Mouse (Mus musculus): ENCODE measurements around the gene Zfp69. TPM values are rescaled to one million over a fixed set of nuclear protein-coding genes. Genes with fewer than 3 reads are reported as not detected.
A peak's percentile ranks its signal among the peaks of the same experiment; 100 is the strongest.

Zfp69 gene
- total RNA-seq, 2 experiments from 2014 or later: 1.1 to 1.6 TPM

GRCm38 (mm10) chr4:120930736-120931135 lies 20.8 kb downstream of the Zfp69 start:
- intact Hi-C loops (cut with DNase I): no loop called here
- no peak for DNase-seq (ENCODE audit: low spot score in 2 of 2)

GRCm38 (mm10) chr4:120928686-120929085 lies 22.8 kb downstream of the Zfp69 start:
- intact Hi-C loops (cut with DNase I): no loop called here
- no peak for DNase-seq (ENCODE audit: low spot score in 2 of 2)

DNA sequence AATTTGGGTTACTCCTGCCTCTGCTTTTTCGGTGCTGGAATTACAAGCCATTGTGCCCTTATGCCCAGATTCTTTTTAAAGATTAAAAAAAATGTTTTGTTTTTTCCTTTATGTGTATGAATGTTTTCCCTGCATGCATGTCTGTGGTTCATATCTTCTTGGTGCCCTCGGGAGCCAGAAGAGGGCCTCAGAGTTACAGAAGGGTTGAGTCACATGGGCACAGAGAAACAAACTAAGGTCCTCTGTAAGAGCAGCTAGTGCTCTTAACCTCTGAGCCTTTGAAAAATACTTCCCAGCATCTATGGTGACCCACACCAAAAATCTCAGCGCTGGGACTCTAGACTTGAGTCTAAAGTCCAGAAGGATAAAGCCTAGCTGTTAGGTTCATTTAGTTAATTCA lies 26.1 kb downstream of the Zfp69 start:
- peak; percentile 18 to 59 for DNase-seq (ENCODE audit: low spot score in 2 of 2)
- intact Hi-C loops (cut with DNase I): no loop called here

GRCm38 (mm10) chr4:120924554-120925299 lies 26.8 kb downstream of the Zfp69 start, which contains the start of gene Exo5:
Exo5 (minus strand) TSS chr4:120925017.
- intact Hi-C loops (cut with DNase I): no loop called here

DNA sequence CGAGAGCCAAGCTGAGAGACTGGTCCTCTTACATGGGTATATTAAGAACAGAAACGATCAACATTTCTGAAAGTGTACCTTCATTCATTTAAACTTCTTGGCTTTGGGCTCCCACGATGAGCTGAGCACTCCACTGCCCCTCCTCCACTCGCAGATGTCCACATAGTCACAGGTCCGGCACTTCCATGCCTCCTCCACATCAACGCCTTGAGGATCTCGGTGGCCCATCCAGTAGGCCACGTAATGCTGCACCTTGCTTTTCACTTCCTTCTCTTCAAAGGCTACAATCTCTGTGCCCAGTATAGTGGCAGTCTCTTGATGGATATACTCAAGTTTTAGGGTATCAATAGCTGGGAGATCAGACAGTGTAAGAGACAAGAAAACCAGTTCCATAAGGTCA lies 30.0 kb downstream of the Zfp69 start:
- intact Hi-C loops (cut with DNase I): no loop called here
- DNase-seq (ENCODE audit: low spot score in 2 of 2): no peak

More at GRCm38 (mm10) chr4:120924554-120925299, 26.8 kb downstream of the Zfp69 start, which contains the start of gene Exo5:
- DNase-seq (ENCODE audit: low spot score in 2 of 2): peak; percentile 87 to 92

GRCm38 (mm10) chr4:120914501-120914900 lies 37.0 kb downstream of the Zfp69 start:
- intact Hi-C loops (cut with DNase I): loop anchor here (5.0 kb wide), 3 partner anchors 152 to 327 kb away; partner anchors contain the start of gene Gm8439
- no peak for DNase-seq (ENCODE audit: low spot score in 2 of 2)

DNA sequence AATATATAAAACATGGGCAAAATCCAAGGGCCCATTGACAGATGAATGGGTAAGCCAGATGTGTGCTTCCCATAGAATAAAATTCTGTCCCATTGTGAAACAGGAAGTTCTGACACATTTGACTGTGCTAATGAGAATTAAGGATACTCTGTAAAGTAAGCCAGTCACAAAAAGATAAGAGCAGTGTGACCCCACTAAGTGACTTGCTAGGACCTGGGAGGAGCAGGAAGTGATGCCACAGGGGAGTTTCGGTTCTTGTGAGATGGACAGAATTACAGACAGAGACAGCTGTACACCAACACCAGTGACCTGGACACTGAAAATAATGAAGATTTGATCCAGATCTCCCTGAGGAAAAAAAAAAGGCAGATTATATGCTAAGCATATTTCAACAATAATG lies 37.6 kb downstream of the Zfp69 start:
- DNase-seq (ENCODE audit: low spot score in 2 of 2): no peak
- intact Hi-C loops (cut with DNase I): loop anchor here (5.0 kb wide), 3 partner anchors 152 to 327 kb away; partner anchors contain the start of gene Gm8439

- intact Hi-C loops (cut with DNase I): loop anchor here (5.0 kb wide), 3 partner anchors 151 to 326 kb away; partner anchors contain the start of gene Gm8439
- no peak for DNase-seq (ENCODE audit: low spot score in 2 of 2)
Measured at GRCm38 (mm10) chr4:120913443-120913842, 38.1 kb downstream of the Zfp69 start.

DNA sequence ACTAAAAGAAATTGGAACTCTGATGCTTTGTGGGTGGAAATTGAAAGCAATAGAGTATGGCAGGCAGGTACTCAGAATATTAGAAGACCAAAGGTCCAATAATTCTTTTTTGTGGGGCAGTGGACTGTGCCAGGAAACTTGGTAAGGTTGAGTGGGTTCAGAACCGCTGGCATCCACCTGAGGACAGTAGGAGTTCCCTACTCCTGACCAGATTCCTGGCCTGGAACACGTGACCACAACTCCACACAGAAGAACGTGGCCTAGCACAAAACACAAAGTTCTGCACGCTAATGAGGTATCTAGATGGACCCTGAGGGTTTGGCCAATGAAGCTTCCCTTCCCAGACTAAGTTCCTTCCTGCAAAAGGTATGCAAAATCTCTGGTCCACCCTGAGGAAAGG lies 38.6 kb downstream of the Zfp69 start:
- no peak for DNase-seq (ENCODE audit: low spot score in 2 of 2)

DNA sequence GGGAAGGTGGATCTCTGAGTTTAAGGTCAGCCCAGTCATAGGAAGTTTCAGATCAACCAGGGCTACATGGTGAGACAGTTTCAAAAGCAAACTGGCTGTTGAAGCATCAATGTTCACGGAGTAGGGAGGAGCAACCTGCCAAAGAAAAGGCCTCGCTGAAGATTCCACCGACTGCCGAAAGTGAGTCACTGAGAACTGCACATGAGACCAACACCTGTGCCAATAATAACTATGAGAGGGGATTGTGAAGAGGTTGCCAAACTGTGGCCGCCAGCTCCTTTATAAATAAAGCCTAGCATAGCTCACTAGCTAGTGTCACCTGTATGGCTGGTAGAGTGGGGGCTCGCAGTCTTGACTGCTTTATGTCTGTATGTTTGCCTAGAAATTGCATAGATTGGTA lies 40.4 kb downstream of the Zfp69 start:
- intact Hi-C loops (cut with DNase I): loop anchor here (5.0 kb wide), 3 partner anchors 149 to 324 kb away; partner anchors contain the start of gene Gm8439
- no peak for DNase-seq (ENCODE audit: low spot score in 2 of 2)

More for the DNA sequence above, 38.6 kb downstream of the Zfp69 start:
- intact Hi-C loops (cut with DNase I): loop anchor here (5.0 kb wide), 3 partner anchors 151 to 326 kb away; partner anchors contain the start of gene Gm8439

- DNase-seq (ENCODE audit: low spot score in 2 of 2): peak; percentile 56 to 64
- intact Hi-C loops (cut with DNase I): loop anchor here (1.0 to 5.0 kb wide), 4 partner anchors 59 to 322 kb away; partner anchors contain the start of gene Gm8439
Measured at GRCm38 (mm10) chr4:120909558-120910150, 41.8 kb downstream of the Zfp69 start.

- intact Hi-C loops (cut with DNase I): no loop called here
- no peak for DNase-seq (ENCODE audit: low spot score in 2 of 2)
Measured at GRCm38 (mm10) chr4:120905644-120906043, 45.9 kb downstream of the Zfp69 start.

DNA sequence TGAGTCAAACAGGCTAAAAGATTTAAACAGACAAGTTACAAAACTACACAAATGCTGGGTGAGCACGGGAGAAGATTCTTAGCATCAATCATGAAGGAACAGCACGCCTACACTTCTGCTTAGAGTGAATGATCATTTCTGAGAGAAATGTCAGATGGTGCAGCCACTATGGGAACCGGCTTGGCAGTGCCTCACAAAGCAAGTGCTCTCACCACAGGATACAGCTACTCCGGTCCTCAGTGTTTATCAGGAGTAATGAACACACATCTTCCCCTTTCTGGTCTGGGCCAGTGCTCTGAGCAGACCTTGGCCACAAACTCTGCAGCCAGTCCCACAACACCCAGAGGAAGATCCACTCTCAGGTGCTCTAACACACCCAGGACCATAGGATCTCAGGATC lies 47.0 kb downstream of the Zfp69 start:
- intact Hi-C loops (cut with DNase I): no loop called here
- DNase-seq (ENCODE audit: low spot score in 2 of 2): no peak

GRCm38 (mm10) chr4:120895810-120896584 lies 55.5 kb downstream of the Zfp69 start:
- no peak for DNase-seq (ENCODE audit: low spot score in 2 of 2)
- intact Hi-C loops (cut with DNase I): no loop called here

DNA sequence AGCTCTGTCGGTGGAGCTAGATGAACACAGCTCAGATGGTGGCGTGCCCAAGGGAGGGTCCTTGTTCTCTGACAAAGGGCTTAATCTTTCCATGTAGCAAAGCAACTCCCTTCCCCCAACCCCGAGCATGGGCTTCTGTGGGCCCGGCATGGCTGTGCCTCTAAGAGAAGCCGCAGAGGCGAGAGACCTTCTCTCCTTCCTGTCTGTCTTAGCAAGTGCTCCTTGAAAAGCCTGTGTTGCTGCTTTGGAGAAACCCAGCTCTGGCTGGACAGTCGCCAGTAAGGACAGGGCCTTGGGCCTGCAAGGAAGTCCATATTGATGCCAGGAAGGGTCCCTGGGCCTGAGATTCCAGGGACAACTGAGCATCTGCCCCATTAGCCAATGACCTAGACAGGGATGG lies 56.3 kb downstream of the Zfp69 start:
- intact Hi-C loops (cut with DNase I): no loop called here
- no peak for DNase-seq (ENCODE audit: low spot score in 2 of 2)

DNA sequence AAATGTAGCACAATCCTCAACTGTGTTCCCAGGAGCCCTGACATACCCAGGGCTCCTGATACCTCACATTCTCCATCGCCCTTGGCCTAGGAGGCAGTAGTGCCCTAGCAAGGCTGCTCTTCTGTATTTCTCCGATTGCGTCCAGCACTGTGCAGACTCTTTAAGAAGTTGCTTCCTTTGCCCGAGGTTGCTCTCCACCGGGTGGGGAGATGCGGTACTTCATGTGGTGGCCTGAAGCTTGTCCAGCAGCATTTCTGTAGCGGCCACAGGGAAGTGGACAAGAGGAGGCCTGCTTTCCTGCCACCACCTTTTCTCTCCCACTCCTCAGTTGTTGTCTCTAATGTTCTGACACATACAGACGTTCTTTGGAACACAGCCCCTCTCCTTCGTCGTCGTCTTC lies 56.9 kb downstream of the Zfp69 start:
- DNase-seq (ENCODE audit: low spot score in 2 of 2): no peak
- intact Hi-C loops (cut with DNase I): loop anchor here (5.0 kb wide), 1 partner anchor 302 kb away; no protein-coding TSS in a partner anchor

DNA sequence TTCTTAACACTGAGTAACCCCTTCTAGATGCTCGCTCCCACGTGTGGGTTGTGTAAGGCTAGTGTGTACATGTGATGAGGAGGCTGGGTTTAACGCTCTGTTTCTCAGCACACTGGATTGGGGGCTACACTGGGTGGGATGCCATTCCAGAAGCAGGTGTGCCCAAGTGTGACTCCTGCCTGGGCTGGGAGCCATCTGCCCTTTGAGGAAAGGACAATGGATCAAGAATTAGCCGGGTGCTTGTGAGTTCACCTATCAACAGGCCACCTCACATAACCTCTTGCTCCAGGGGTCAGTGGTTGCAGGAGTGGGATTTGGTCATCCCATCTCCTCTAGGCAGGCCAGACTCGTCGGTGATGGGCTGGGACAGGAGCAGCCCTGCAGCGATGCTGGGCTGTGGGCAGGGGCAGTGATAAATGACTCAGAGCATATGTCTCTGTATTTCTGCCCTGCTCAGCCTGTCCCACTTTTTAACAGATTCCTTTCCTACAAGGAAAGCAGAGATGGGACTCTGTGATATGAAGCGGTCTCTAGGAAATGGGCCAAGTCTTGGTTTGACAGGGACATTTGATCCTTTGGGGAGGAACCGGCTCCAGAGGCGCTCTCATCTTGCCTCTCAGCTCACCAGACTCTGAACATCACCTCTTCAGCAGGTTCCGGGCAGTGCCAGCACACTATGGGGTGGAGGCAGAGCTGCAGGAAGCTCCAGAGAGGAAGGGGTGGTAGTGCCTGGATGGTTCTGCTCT lies 57.7 kb downstream of the Zfp69 start:
- intact Hi-C loops (cut with DNase I): loop anchor here (5.0 kb wide), 1 partner anchor 302 kb away; no protein-coding TSS in a partner anchor
- peak in 1 of 2 experiments; percentile 62 for DNase-seq (ENCODE audit: low spot score in 2 of 2)

GRCm38 (mm10) chr4:120892516-120892915 lies 59.0 kb downstream of the Zfp69 start:
- DNase-seq (ENCODE audit: low spot score in 2 of 2): no peak
- intact Hi-C loops (cut with DNase I): loop anchor here (5.0 kb wide), 1 partner anchor 300 kb away; no protein-coding TSS in a partner anchor

DNA sequence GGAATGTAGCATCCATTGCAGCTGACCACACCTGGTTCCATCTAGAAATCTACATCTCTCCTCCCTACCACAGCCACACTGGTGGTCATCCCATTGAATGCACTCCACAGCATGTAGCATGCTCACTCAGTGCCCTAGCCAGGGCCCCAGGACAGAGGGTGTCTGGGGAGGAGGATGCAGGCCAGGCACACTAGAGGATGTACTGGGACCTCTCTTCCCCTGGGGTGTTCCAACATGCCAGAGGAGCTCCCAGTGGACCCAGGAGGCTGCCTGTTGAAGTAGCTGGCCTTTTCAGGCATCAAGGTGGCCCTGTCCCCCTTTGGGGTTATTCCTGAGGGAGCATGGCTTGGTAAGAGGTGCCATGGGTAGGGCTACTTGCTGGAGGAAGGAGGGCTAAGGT lies 59.5 kb downstream of the Zfp69 start:
- DNase-seq (ENCODE audit: low spot score in 2 of 2): no peak
- intact Hi-C loops (cut with DNase I): loop anchor here (5.0 kb wide), 1 partner anchor 300 kb away; no protein-coding TSS in a partner anchor

All from left cerebral cortex, postnatal 25 days (tissue).